Mouse (Mus musculus): ENCODE measurements at regions not wholly inside any gene's neighbourhood (a gene's known extent, or its start where the extent isn't known, plus 50 kb on each side); places are given as distances from the start of the nearest gene placed in this dataset.

- TF ChIP-seq POLR2A (IDR thresholded peaks at IDR 0.05; ENCODE audit: low read depth, low read length) (no peak), CTCF (IDR thresholded peaks at IDR 0.05; ENCODE audit: extremely low read depth, insufficient read length, insufficient replicate concordance, low read depth, low read length) (no peak)
- H3K4me1 ChIP-seq (ENCODE audit: control insufficient read depth, insufficient read depth, insufficient read length, low read length): no peaks in the 10 kb centered on the region
- no peaks in the 10 kb centered on the region for H3K27me3 ChIP-seq (ENCODE audit: control insufficient read depth, insufficient read depth, low read length)
- 32% methylated on average over 6 of the region's 6 CpGs for WGBS
- H3K4me3 ChIP-seq (ENCODE audit: low read depth, low read length): no peak overlapping the region
- H3K36me3 ChIP-seq (ENCODE audit: control insufficient read depth, insufficient read depth, low read length): no peaks in the 10 kb centered on the region
- no peak overlapping the region for H3K27ac ChIP-seq (ENCODE audit: insufficient read depth, low read depth, low read length)
Observed at GRCm38 (mm10) chr2:79126170-79126879, 128.9 kb upstream of the Itga4 start.

- WGBS: 71% methylated on average over 6 of the region's 6 CpGs
- no peak for TF ChIP-seq POLR2A (IDR thresholded peaks at IDR 0.05; ENCODE audit: low read depth, low read length)
- TF ChIP-seq CTCF (IDR thresholded peaks at IDR 0.05; ENCODE audit: extremely low read depth, insufficient read length, insufficient replicate concordance, low read depth, low read length): no peak
- Histone ChIP-seq H3K4me1 (ENCODE audit: control insufficient read depth, insufficient read depth, insufficient read length, low read length) (no peaks in the 10 kb centered on the region), H3K36me3 (ENCODE audit: control insufficient read depth, insufficient read depth, low read length) (no peaks in the 10 kb centered on the region), H3K27ac (ENCODE audit: insufficient read depth, low read depth, low read length) (no peak overlapping the region; the same call in 1 of the 2 replicates), H3K4me3 (ENCODE audit: low read depth, low read length) (no peak overlapping the region), H3K27me3 (ENCODE audit: control insufficient read depth, insufficient read depth, low read length) (no peaks in the 10 kb centered on the region)
Observed at GRCm38 (mm10) chr2:79126996-79127741, 128.1 kb upstream of the Itga4 start.

GRCm38 (mm10) chr2:79127822-79128221 is 127.4 kb upstream of the Itga4 start:
- Histone ChIP-seq H3K27me3 (ENCODE audit: control insufficient read depth, insufficient read depth, low read length) (no peaks in the 10 kb centered on the region), H3K4me3 (ENCODE audit: low read depth, low read length) (no peak overlapping the region), H3K36me3 (ENCODE audit: control insufficient read depth, insufficient read depth, low read length) (no peaks in the 10 kb centered on the region), H3K27ac (ENCODE audit: insufficient read depth, low read depth, low read length) (no peak overlapping the region; the same call in 1 of the 2 replicates), H3K4me1 (ENCODE audit: control insufficient read depth, insufficient read depth, insufficient read length, low read length) (no peaks in the 10 kb centered on the region)
- 96% methylated on average over 1 of the region's 1 CpGs for WGBS
- TF ChIP-seq POLR2A (IDR thresholded peaks at IDR 0.05; ENCODE audit: low read depth, low read length) (no peak), CTCF (IDR thresholded peaks at IDR 0.05; ENCODE audit: extremely low read depth, insufficient read length, insufficient replicate concordance, low read depth, low read length) (no peak)

- TF ChIP-seq CTCF (IDR thresholded peaks at IDR 0.05; ENCODE audit: extremely low read depth, insufficient read length, insufficient replicate concordance, low read depth, low read length) (no peak), POLR2A (IDR thresholded peaks at IDR 0.05; ENCODE audit: low read depth, low read length) (no peak)
- Histone ChIP-seq H3K36me3 (ENCODE audit: control insufficient read depth, insufficient read depth, low read length) (no peaks in the 10 kb centered on the region), H3K27me3 (ENCODE audit: control insufficient read depth, insufficient read depth, low read length) (no peaks in the 10 kb centered on the region), H3K4me3 (ENCODE audit: low read depth, low read length) (no peak overlapping the region), H3K27ac (ENCODE audit: insufficient read depth, low read depth, low read length) (no peak overlapping the region), H3K4me1 (ENCODE audit: control insufficient read depth, insufficient read depth, insufficient read length, low read length) (no peaks in the 10 kb centered on the region)
- 90% methylated on average over 7 of the region's 7 CpGs for WGBS
Observed at GRCm38 (mm10) chr2:79130660-79131059, 124.6 kb upstream of the Itga4 start.

- TF ChIP-seq CTCF (IDR thresholded peaks at IDR 0.05; ENCODE audit: extremely low read depth, insufficient read length, insufficient replicate concordance, low read depth, low read length): no peak
- TF ChIP-seq POLR2A (IDR thresholded peaks at IDR 0.05; ENCODE audit: low read depth, low read length): no peak
- Histone ChIP-seq H3K36me3 (ENCODE audit: control insufficient read depth, insufficient read depth, low read length) (no peaks in the 10 kb centered on the region), H3K4me1 (ENCODE audit: control insufficient read depth, insufficient read depth, insufficient read length, low read length) (no peaks in the 10 kb centered on the region), H3K27me3 (ENCODE audit: control insufficient read depth, insufficient read depth, low read length) (no peaks in the 10 kb centered on the region), H3K4me3 (ENCODE audit: low read depth, low read length) (no peak overlapping the region), H3K27ac (ENCODE audit: insufficient read depth, low read depth, low read length) (peak overlapping the region; percentile 44)
- 64% methylated on average over 2 of the region's 2 CpGs for WGBS
Observed at GRCm38 (mm10) chr2:79131235-79131634, 124.0 kb upstream of the Itga4 start.

- no peak for TF ChIP-seq POLR2A (IDR thresholded peaks at IDR 0.05; ENCODE audit: low read depth, low read length)
- no peak for TF ChIP-seq CTCF (IDR thresholded peaks at IDR 0.05; ENCODE audit: extremely low read depth, insufficient read length, insufficient replicate concordance, low read depth, low read length)
- Histone ChIP-seq H3K27me3 (ENCODE audit: control insufficient read depth, insufficient read depth, low read length) (no peaks in the 10 kb centered on the region), H3K36me3 (ENCODE audit: control insufficient read depth, insufficient read depth, low read length) (no peaks in the 10 kb centered on the region), H3K27ac (ENCODE audit: insufficient read depth, low read depth, low read length) (peak overlapping the region; percentile 44), H3K4me3 (ENCODE audit: low read depth, low read length) (no peak overlapping the region), H3K4me1 (ENCODE audit: control insufficient read depth, insufficient read depth, insufficient read length, low read length) (no peaks in the 10 kb centered on the region)
- WGBS: 60% methylated on average over 5 of the region's 5 CpGs
Observed at GRCm38 (mm10) chr2:79131743-79132517, 123.3 kb upstream of the Itga4 start.

GRCm38 (mm10) chr2:79132518-79132845 is 122.7 kb upstream of the Itga4 start:
- Histone ChIP-seq H3K4me3 (ENCODE audit: low read depth, low read length) (no peak overlapping the region), H3K4me1 (ENCODE audit: control insufficient read depth, insufficient read depth, insufficient read length, low read length) (no peaks in the 10 kb centered on the region), H3K27me3 (ENCODE audit: control insufficient read depth, insufficient read depth, low read length) (no peaks in the 10 kb centered on the region), H3K36me3 (ENCODE audit: control insufficient read depth, insufficient read depth, low read length) (no peaks in the 10 kb centered on the region), H3K27ac (ENCODE audit: insufficient read depth, low read depth, low read length) (0 out of 2 replicates have a peak overlapping the region, but pooled peaks have one; percentile 31)
- TF ChIP-seq POLR2A (IDR thresholded peaks at IDR 0.05; ENCODE audit: low read depth, low read length): no peak
- TF ChIP-seq CTCF (IDR thresholded peaks at IDR 0.05; ENCODE audit: extremely low read depth, insufficient read length, insufficient replicate concordance, low read depth, low read length): no peak
- WGBS: 82% methylated on average over 3 of the region's 3 CpGs

All from small intestine, adult 2 months (tissue).